Comparison of ENCODE assay signal across 9 mouse cellular contexts in the genomic region with DNA sequence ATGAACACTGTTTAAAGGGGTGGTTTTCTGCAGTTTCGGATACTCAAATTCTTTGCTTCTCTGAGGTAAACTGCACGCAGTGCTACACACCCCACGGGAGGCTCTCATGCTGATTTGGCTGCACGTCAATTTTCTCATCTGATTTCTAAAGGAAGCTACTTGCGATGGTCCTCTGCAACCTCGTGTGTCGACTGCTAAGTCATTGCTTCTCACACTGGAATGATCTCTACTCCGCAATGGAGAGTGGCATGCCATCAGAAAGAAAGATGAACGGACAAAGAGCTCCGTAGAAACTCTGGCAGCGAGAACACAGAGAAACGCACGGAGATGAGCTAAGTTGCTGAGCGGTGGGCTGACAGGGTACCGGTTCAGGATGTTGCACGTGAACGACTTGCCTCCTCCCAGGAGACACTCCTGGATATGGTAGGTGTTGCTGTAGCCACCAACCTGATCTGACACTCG.
DNase-seq lines count a peak whose midpoint lies in the region; ATAC-seq and TF ChIP-seq lines count a peak whose summit lies in the region.
"Had no signal": no experiment of that assay in that cellular context is flagged by ENCODE, and none has a peak within 500 bp of the region (broad histone marks: within the 10 kb centered on the region; RNA-seq: fewer than 3 reads in every experiment).

No protein-coding gene starts in this region.

- H3K9me3 ChIP-seq in hindbrain, embryonic 13.5 days: no peaks in the 10 kb centered on the region
- H3K9me3 ChIP-seq in neural tube, embryonic 14.5 days (ENCODE audit: control insufficient read depth, low read length): no peaks in the 10 kb centered on the region

- H3K27ac ChIP-seq in layer of hippocampus, adult 2 months: peak overlapping the region; percentile 78
- H3K27ac ChIP-seq in cortical plate, adult 2 months (ENCODE audit: insufficient read depth, low read length): peak overlapping the region; percentile 31
- H3K27ac ChIP-seq in hindbrain, embryonic 13.5 days: peak overlapping the region; percentile 70
- H3K27ac ChIP-seq in neural tube, embryonic 14.5 days (ENCODE audit: low read depth, low read length): no peak overlapping the region

- ATAC-seq in hindbrain, embryonic 13.5 days (ENCODE audit: low FRiP score): peak; percentile 52
- 0 out of 2 replicates have a peak, but pooled peaks have one; percentile 46 for ATAC-seq in neural tube, embryonic 14.5 days (ENCODE audit: low read depth)
- no peak for ATAC-seq in erythroblast, adult 5-6 weeks (replicated peaks; ENCODE audit: low FRiP score, poor library complexity, severe bottlenecking)

- peak overlapping the region; percentile 58 for H3K4me3 ChIP-seq in layer of hippocampus, adult 2 months
- H3K4me3 ChIP-seq in cortical plate, adult 2 months (ENCODE audit: insufficient read depth, low read length): peak overlapping the region; percentile 60
- H3K4me3 ChIP-seq in hindbrain, embryonic 13.5 days: peak overlapping the region; percentile 33
- peak overlapping the region; percentile 16; the same call in 1 of the 2 replicates for H3K4me3 ChIP-seq in neural tube, embryonic 14.5 days (ENCODE audit: low read depth, low read length)

- no peaks in the 10 kb centered on the region for H3K36me3 ChIP-seq in hindbrain, embryonic 13.5 days
- H3K36me3 ChIP-seq in neural tube, embryonic 14.5 days (ENCODE audit: control insufficient read depth, insufficient read depth, low read length): no peaks in the 10 kb centered on the region

- DNase-seq in layer of hippocampus, adult 2 months (ENCODE audit: low spot score in 2 of 2): no peak
- DNase-seq in layer of hippocampus, adult 9-11 months: no peak
- DNase-seq in testis, postnatal 14 days (ENCODE audit: low spot score): no peak
- DNase-seq in lung, postnatal 10 days: no peak
- DNase-seq: heart, postnatal 4 days had no signal

- no peak for TF ChIP-seq CTCF in layer of hippocampus, adult 2 months (conservative IDR thresholded peaks at IDR 0.05)
- no peak for TF ChIP-seq CTCF in cortical plate, adult 2 months (IDR thresholded peaks at IDR 0.05; ENCODE audit: extremely low read depth, insufficient read depth, low read length)

- TF ChIP-seq POLR2A in cortical plate, adult 2 months (IDR thresholded peaks at IDR 0.05; ENCODE audit: extremely low read depth, insufficient read depth, low read length): no peak; the same call in 1 of the 2 replicates

- no peaks in the 10 kb centered on the region for H3K27me3 ChIP-seq in hindbrain, embryonic 13.5 days
- no peaks in the 10 kb centered on the region for H3K27me3 ChIP-seq in neural tube, embryonic 14.5 days (ENCODE audit: control insufficient read depth, insufficient read depth, low read length)

- 33% methylated on average over 18 of the region's 18 CpGs for WGBS in hindbrain, embryonic 13.5 days
- WGBS in neural tube, embryonic 14.5 days: 41% methylated on average over 18 of the region's 18 CpGs

- peak overlapping the region; percentile 53 for H3K4me2 ChIP-seq in hindbrain, embryonic 13.5 days
- H3K4me2 ChIP-seq in neural tube, embryonic 14.5 days (ENCODE audit: low read depth, low read length): peak overlapping the region; percentile 45

- peaks cover 3% of the 10 kb centered on the region; the same call in 1 of the 2 replicates for H3K4me1 ChIP-seq in cortical plate, adult 2 months (ENCODE audit: control insufficient read depth, insufficient read depth, low read length)
- peaks cover 16% of the 10 kb centered on the region for H3K4me1 ChIP-seq in hindbrain, embryonic 13.5 days (replicated peaks)
- peaks cover 11% of the 10 kb centered on the region; the same call in 1 of the 2 replicates for H3K4me1 ChIP-seq in neural tube, embryonic 14.5 days (ENCODE audit: control insufficient read depth, insufficient read depth, low read length)

- peak overlapping the region; percentile 61 for H3K9ac ChIP-seq in hindbrain, embryonic 13.5 days
- peak overlapping the region; percentile 41 for H3K9ac ChIP-seq in neural tube, embryonic 14.5 days (replicated peaks; ENCODE audit: low read depth, low read length)
